Mouse (Mus musculus) heart, postnatal 4 days (tissue): ENCODE measurements around the gene Adam22. TPM values are rescaled to one million over a fixed set of nuclear protein-coding genes. Genes with fewer than 3 reads are reported as not detected.
A peak's percentile ranks its signal among the peaks of the same experiment; 100 is the strongest.

Source experiments
- DNase-seq: peaks from one replicate; pipeline ENCODE4 v3.0.0; 2021
- total RNA-seq, 2 experiments: library from RNA; stranded (reverse); gene quantifications; 2 replicates each; pipeline ENCODE4 v1.2.3; 2021

Adam22 gene
- total RNA-seq = 1 to 10 TPM; 8.1 to 8.3 TPM

- peak; percentile 89 for DNase-seq
Observed at GRCm38 (mm10) chr5:8367614-8368327, at the start of gene Adam22. TSS of gene Adam22 (minus strand) at chr5:8368160.

GRCm38 (mm10) chr5:8417443-8417842, 49.5 kb upstream of the Adam22 start:
- no peak for DNase-seq

GRCm38 (mm10) chr5:8416683-8417413, 48.9 kb upstream of the Adam22 start:
- DNase-seq = no peak

- DNase-seq = no peak
Observed at GRCm38 (mm10) chr5:8408746-8409145, 40.8 kb upstream of the Adam22 start.

- DNase-seq = no peak
Observed at GRCm38 (mm10) chr5:8397587-8398249, 29.8 kb upstream of the Adam22 start.

GRCm38 (mm10) chr5:8393891-8394583, 26.1 kb upstream of the Adam22 start:
- no peak for DNase-seq

- no peak for DNase-seq
Observed at GRCm38 (mm10) chr5:8374297-8374906, 6.4 kb upstream of the Adam22 start.

- no peak for DNase-seq
Observed at GRCm38 (mm10) chr5:8373415-8373814, 5.5 kb upstream of the Adam22 start.

GRCm38 (mm10) chr5:8368781-8369180, 821 bp upstream of the Adam22 start:
- no peak for DNase-seq

- no peak for DNase-seq
Observed at GRCm38 (mm10) chr5:8368328-8368692, 350 bp upstream of the Adam22 start.

- no peak for DNase-seq
Observed at GRCm38 (mm10) chr5:8366771-8367613, 968 bp downstream of the Adam22 start.

GRCm38 (mm10) chr5:8362361-8362760, 5.6 kb downstream of the Adam22 start:
- DNase-seq = peak; percentile 13

GRCm38 (mm10) chr5:8357677-8358076, 10.3 kb downstream of the Adam22 start:
- DNase-seq = peak; percentile 11

GRCm38 (mm10) chr5:8356885-8357651, 10.9 kb downstream of the Adam22 start:
- peak; percentile 19 for DNase-seq

GRCm38 (mm10) chr5:8356326-8356725, 11.6 kb downstream of the Adam22 start:
- DNase-seq = peak; percentile 46

GRCm38 (mm10) chr5:8349557-8349956, 18.4 kb downstream of the Adam22 start:
- no peak for DNase-seq

GRCm38 (mm10) chr5:8346329-8346728, 21.6 kb downstream of the Adam22 start:
- no peak for DNase-seq

GRCm38 (mm10) chr5:8343296-8343695, 24.7 kb downstream of the Adam22 start:
- DNase-seq = no peak

GRCm38 (mm10) chr5:8341676-8342075, 26.3 kb downstream of the Adam22 start:
- no peak for DNase-seq

- DNase-seq = no peak
Observed at GRCm38 (mm10) chr5:8327645-8328269, 40.2 kb downstream of the Adam22 start.
